Mouse (Mus musculus): ENCODE results near the gene Gm21440. TPM values are rescaled to one million over a fixed set of nuclear protein-coding genes. Genes with fewer than 3 reads are reported as not detected.

Gene Gm21440
- not detected in 2 replicates for polyA plus RNA-seq (2015; fragmentation: Nextera tagmentation; extraction: Ambion mirVana)

GRCm38 (mm10) chrY:13252091-13252490, at the start of gene Gm21440, which contains the start of gene Gm21454:
TSS of gene Gm21440 (plus strand) at chrY:13252391.
TSS of gene Gm21454 (plus strand) at chrY:13252442.

GRCm38 (mm10) chrY:13223828-13224227, 28.4 kb upstream of the Gm21440 start, which contains the start of gene Gm21828:
TSS of gene Gm21828 (minus strand) at chrY:13223928.

Other genes starting within 250 kb of the Gm21440 start
- not detected in 2 replicates for gene Gm20807, start 209.5 kb upstream of the Gm21440 start, polyA plus RNA-seq (2015; fragmentation: Nextera tagmentation; extraction: Ambion mirVana)
- not detected in 2 replicates for gene Gm21891, start 118.9 kb upstream of the Gm21440 start, polyA plus RNA-seq (2015; fragmentation: Nextera tagmentation; extraction: Ambion mirVana)
- not detected in 2 replicates for gene Gm21425, start 90.4 kb upstream of the Gm21440 start, polyA plus RNA-seq (2015; fragmentation: Nextera tagmentation; extraction: Ambion mirVana)
- gene Gm21828, start 28.5 kb upstream of the Gm21440 start, polyA plus RNA-seq (2015; fragmentation: Nextera tagmentation; extraction: Ambion mirVana), result not detected in 2 replicates
- gene Gm21454, start 51 bp downstream of the Gm21440 start, polyA plus RNA-seq (2015; fragmentation: Nextera tagmentation; extraction: Ambion mirVana), result not detected in 2 replicates
- not detected in 2 replicates for gene Gm21725, start 96.7 kb downstream of the Gm21440 start, polyA plus RNA-seq (2015; fragmentation: Nextera tagmentation; extraction: Ambion mirVana)
- gene Gm21866, start 213.2 kb downstream of the Gm21440 start, polyA plus RNA-seq (2015; fragmentation: Nextera tagmentation; extraction: Ambion mirVana), result not detected in 2 replicates
- gene Gm20773, start 241.6 kb downstream of the Gm21440 start, polyA plus RNA-seq (2015; fragmentation: Nextera tagmentation; extraction: Ambion mirVana), result not detected in 2 replicates

Data from skeletal muscle tissue, postnatal 0 days (tissue).